Mouse (Mus musculus) retina, embryonic 14.5 days (tissue): ENCODE results near the gene Rnf121.
A peak's percentile ranks its signal among the peaks of the same experiment; 100 is the strongest.

Source experiments
- DNase-seq: peaks from one replicate; pipeline ENCODE4 v3.0.0-alpha.2; 2015; ENCODE audit warnings: low spot score

Gene Rnf121

GRCm38 (mm10) chr7:102065046-102065891 is at the start of gene Rnf121, which contains the start of the genes Xndc1 and Xntrpc:
Gene Rnf121, minus strand, starts transcription at chr7:102065469.
Gene Xndc1, plus strand, starts transcription at chr7:102065511.
Gene Xntrpc, plus strand, starts transcription at chr7:102065713.
- peak; percentile 91 for DNase-seq

GRCm38 (mm10) chr7:102113151-102113729 is 48.0 kb upstream of the Rnf121 start:
- DNase-seq = no peak

GRCm38 (mm10) chr7:102109746-102110145 is 44.5 kb upstream of the Rnf121 start:
- DNase-seq = no peak

GRCm38 (mm10) chr7:102109171-102109570 is 43.9 kb upstream of the Rnf121 start, which contains the start of gene Art5:
Gene Art5, minus strand, starts transcription at chr7:102109489.
- no peak for DNase-seq

- DNase-seq = no peak
These were observed 42.9 kb upstream of the Rnf121 start for GRCm38 (mm10) chr7:102108206-102108605.

GRCm38 (mm10) chr7:102106700-102107141 is 41.5 kb upstream of the Rnf121 start:
- peak; percentile 35 for DNase-seq

GRCm38 (mm10) chr7:102104126-102104525 is 38.9 kb upstream of the Rnf121 start:
- DNase-seq = no peak

GRCm38 (mm10) chr7:102103555-102103954 is 38.3 kb upstream of the Rnf121 start:
- no peak for DNase-seq

- DNase-seq = no peak
These were observed 37.4 kb upstream of the Rnf121 start for GRCm38 (mm10) chr7:102102696-102103095.

- peak; percentile 38 for DNase-seq
These were observed 37.0 kb upstream of the Rnf121 start for GRCm38 (mm10) chr7:102102241-102102640.

- no peak for DNase-seq
These were observed 36.2 kb upstream of the Rnf121 start, which contains the start of gene Art1 for GRCm38 (mm10) chr7:102101487-102101886. Gene Art1, plus strand, starts transcription at chr7:102101743.

GRCm38 (mm10) chr7:102100868-102101267 is 35.6 kb upstream of the Rnf121 start:
- no peak for DNase-seq

GRCm38 (mm10) chr7:102099760-102100661 is 34.7 kb upstream of the Rnf121 start:
- peak; percentile 49 for DNase-seq

GRCm38 (mm10) chr7:102087336-102087735 is 22.1 kb upstream of the Rnf121 start:
- no peak for DNase-seq

GRCm38 (mm10) chr7:102084041-102084696 is 18.9 kb upstream of the Rnf121 start:
- no peak for DNase-seq

- no peak for DNase-seq
These were observed 17.5 kb upstream of the Rnf121 start, which contains the start of gene Trpc2 for GRCm38 (mm10) chr7:102082816-102083215. Gene Trpc2, plus strand, starts transcription at chr7:102083116.

- DNase-seq = no peak
These were observed 16.5 kb upstream of the Rnf121 start for GRCm38 (mm10) chr7:102081784-102082183.

- no peak for DNase-seq
These were observed 15.0 kb upstream of the Rnf121 start for GRCm38 (mm10) chr7:102080311-102080710.

GRCm38 (mm10) chr7:102078517-102078916 is 13.2 kb upstream of the Rnf121 start:
- DNase-seq = peak; percentile 66

- peak; percentile 29 for DNase-seq
These were observed 11.5 kb upstream of the Rnf121 start for GRCm38 (mm10) chr7:102076714-102077296.

- no peak for DNase-seq
These were observed 1.1 kb upstream of the Rnf121 start for GRCm38 (mm10) chr7:102066363-102066762.
